Mouse (Mus musculus): ENCODE measurements at regions not wholly inside any gene's neighbourhood (a gene's known extent, or its start where the extent isn't known, plus 50 kb on each side); places are given as distances from the start of the nearest gene placed in this dataset.
A peak's percentile ranks its signal among the peaks of the same experiment; 100 is the strongest.

- DNase-seq (ENCODE audit: low spot score), result no peak
Measured at GRCm38 (mm10) chr10:6053207-6053606, 131.0 kb upstream of the Rgs17 start.

- DNase-seq (ENCODE audit: low spot score), result no peak
Measured at GRCm38 (mm10) chr10:6043358-6043757, 121.2 kb upstream of the Rgs17 start.

GRCm38 (mm10) chr10:6039771-6040170, 117.6 kb upstream of the Rgs17 start:
- DNase-seq (ENCODE audit: low spot score), result peak; percentile 30

- peak; percentile 42 for DNase-seq (ENCODE audit: low spot score)
Measured at GRCm38 (mm10) chr10:6035792-6036487, 113.7 kb upstream of the Rgs17 start.

GRCm38 (mm10) chr10:6032469-6032868, 110.3 kb upstream of the Rgs17 start:
- no peak for DNase-seq (ENCODE audit: low spot score)

- peak; percentile 32 for DNase-seq (ENCODE audit: low spot score)
Measured at GRCm38 (mm10) chr10:6027551-6027950, 105.4 kb upstream of the Rgs17 start.

DNA sequence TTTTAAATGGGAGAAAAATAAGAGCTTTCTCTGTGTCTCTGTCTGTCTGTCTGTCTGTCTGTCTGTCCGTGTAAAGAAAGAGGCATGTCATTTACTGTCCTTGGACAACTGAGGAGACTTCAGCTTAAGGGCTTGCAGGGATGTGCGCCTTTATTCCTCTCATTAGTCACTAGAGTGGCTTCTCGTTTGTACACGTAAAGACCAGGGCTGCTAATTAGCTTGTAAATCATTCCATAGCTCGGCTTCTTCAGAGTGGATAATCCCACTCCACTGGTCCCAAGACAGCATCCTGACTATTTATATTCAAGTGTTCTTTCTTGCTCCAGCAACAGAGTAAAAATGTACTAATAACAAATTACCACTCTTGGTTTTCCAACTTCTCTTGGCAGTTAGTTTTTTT, 104.1 kb upstream of the Rgs17 start:
- no peak for DNase-seq (ENCODE audit: low spot score)

DNA sequence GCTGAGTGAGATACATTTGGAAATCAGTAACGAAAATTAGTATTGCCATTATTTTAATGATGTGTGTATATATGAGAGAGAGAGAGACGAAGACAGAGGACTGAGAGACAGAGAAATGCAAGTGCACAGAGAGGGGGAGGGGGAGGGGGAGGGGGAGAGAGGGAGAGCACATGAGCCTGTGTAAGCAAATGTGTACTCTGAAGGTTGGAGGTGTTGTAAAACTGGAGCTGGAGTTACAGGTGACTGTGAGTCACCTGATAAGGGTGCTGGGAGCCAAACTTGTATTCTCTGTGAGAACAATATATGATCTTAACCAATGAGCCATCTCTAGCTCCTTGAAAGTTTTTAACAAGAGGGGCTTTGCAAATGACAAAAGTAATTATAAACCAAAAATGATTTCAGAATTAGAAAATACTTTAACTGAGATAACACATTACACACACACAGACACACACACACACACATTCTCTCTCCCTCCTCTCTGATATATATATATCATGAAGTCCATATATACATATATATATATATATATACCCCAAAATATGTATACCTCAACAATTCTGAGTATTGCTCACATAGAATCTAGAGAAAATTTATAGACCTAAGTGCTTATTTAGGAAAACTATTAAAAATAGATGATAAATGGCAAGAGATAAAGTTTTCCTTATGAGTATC, 100.5 kb upstream of the Rgs17 start:
- DNase-seq (ENCODE audit: low spot score), result no peak

GRCm38 (mm10) chr10:6020944-6021684, 98.9 kb upstream of the Rgs17 start:
- DNase-seq (ENCODE audit: low spot score), result peak; percentile 54

DNA sequence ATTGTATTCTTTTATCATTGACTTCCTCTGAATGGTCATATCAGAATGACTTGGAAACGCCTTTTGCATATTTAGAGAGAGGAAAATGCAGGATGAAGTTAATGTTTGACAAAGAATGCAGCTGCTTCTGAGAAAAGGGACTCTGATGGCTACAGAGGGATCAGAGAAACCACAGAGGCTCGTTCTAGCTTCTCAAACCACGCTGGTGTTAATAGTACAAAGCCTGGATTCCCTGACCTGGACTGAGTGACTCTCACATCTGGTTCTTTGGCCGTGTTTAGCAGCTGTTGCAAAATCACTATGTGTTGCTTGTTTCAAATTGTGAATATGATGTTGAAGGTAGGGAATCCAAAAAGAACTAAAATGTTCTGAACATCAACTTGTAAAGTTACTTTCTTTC, 91.5 kb upstream of the Rgs17 start:
- DNase-seq (ENCODE audit: low spot score), result peak; percentile 40

DNA sequence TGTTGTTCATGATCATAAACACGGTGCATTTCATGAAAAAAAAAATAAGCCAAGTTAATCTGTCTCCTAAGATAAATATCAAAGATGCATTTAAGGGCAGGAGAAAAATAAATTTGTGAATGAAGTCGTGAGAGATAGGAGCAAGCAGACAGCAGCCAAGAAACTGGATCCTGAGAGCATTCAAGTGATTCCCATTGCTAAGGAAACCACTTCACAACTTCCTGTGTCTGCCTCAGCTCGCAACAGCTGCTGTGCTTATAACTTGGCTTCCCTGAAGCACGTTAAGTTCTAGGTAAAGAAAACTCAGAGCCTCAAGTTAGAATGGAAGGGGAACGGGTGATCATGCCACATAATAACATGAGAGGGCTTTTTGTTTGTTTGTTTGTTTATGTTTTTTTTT, 89.3 kb upstream of the Rgs17 start:
- peak; percentile 44 for DNase-seq (ENCODE audit: low spot score)

DNA sequence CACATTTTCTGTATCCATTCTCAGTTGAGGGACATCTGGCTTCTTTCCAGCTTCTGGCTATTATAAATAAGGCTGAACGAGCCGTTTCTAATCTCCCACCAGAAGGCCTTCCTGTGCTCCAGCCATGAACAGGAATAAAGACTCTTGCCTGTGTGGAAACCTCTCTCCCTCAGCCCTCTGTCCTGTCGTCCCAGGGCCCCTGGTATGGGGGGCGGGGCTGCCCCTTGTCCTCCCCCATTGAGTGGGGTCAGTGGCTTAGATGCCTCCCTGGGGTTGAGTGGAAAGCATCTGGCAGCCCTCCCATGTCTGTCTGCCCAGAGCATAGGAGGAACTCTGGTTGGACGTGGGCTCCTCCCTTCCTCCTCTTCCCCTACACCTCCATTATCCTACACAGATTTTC, 88.8 kb upstream of the Rgs17 start:
- no peak for DNase-seq (ENCODE audit: low spot score)

DNA sequence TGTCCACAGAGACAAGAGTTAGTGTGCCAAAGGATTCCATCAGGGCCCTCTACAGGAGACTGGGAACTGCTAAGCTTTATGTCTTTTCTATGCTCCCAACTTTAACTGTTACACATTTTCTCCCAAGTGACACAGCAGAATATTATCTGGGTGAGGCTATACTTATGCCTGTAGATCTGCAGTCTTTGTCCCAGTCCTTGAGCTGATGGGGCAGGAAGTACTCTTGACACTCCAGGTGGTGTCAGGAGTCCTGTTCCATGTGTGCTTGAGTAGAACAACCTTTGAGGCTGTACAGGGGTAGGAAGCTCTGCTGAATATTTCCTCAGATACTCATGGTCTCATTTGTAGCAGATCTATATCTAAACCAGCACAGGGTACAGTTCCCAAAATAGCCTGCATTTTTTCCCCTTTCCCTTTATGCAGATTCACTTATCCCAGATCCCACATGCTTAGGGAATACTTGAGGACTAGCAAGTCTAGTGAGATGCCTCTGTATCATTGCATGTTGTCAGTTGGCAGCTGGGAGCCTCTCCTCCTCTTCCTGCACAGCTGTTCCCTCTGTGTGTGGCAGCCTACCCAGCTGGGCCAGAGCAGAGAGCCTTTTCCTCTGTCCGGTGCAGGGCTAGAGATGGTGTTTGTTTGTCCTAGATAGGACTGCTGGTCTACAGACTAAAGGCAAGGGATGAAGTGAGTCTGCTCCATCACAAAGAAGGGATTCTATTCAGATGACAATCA, 85.2 kb upstream of the Rgs17 start:
- no peak for DNase-seq (ENCODE audit: low spot score)

- DNase-seq (ENCODE audit: low spot score), result no peak
Measured at GRCm38 (mm10) chr10:5981433-5981832, 59.2 kb upstream of the Rgs17 start.

DNA sequence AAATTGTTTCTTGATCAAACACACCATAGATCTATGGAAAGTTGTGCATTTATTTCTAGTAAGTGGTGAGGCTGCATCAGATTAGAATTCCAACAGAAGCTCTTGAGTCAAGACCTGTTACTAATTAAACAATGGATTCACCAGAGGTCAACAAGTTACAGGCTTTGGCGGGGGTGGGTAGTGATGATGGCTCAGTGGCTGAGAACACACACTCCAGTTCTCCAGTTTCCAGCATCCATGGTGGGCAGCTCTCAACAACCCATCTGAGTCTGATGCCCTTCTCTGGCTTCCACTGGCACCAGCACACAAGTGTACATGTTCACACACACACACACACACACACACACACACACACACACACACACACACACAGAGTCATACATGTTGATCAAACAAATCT, 56.3 kb upstream of the Rgs17 start:
- DNase-seq (ENCODE audit: low spot score), result no peak

All from heart, adult 8-10 months (tissue).